Mouse (Mus musculus): Measurements from ENCODE around the gene Fscn1. TPM values are rescaled to one million over a fixed set of nuclear protein-coding genes. Genes with fewer than 3 reads are reported as not detected.
A peak's percentile ranks its signal among the peaks of the same experiment; 100 is the strongest.

Gene Fscn1
- polyA plus RNA-seq, 1 experiment from 2014 or later, result 42.0 TPM

DNA sequence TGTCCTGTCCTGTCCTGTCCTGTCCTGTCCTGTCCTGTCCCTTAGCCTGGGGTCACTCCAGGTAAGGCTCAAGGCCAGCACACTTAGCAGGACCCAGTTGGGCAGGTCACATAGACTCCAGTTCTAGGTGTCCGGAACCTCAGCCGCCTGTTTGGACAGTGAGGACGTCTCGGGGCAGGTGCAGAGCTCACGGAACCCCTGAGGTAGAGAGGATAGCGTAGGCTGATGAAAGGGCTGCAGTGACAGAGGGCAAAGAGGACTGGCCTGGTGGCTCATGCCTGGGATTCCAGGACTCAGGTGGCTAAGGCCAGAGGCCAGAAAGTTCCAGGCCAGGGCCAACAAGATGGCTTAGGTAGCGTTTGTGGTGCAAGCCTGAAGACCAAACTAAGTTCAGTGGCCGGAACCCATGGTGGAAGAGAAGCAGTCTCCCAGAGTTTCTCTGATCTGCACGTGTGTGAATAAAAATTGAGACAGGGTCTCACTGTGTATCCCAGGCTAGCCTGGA, 28.9 kb upstream of the Fscn1 start:
- Histone ChIP-seq H3K36me3 (ENCODE audit: control insufficient read depth, insufficient read depth, low read length) (no peaks in the 10 kb centered on the region), H3K27ac (replicated peaks) (no peak overlapping the region), H3K4me3 (ENCODE audit: low read depth, low read length) (no peak overlapping the region), H3K9ac (ENCODE audit: low read length) (no peak overlapping the region), H3K4me2 (replicated peaks; ENCODE audit: low read depth) (no peak overlapping the region; the same call in 1 of the 2 replicates), H3K4me1 (replicated peaks; ENCODE audit: control insufficient read depth, insufficient read depth) (peaks cover 3% of the 10 kb centered on the region; the same call in 1 of the 2 replicates), H3K9me3 (ENCODE audit: control insufficient read depth, low read length) (no peaks in the 10 kb centered on the region), H3K27me3 (ENCODE audit: control insufficient read depth, insufficient read depth, low read length) (no peaks in the 10 kb centered on the region)
- no peak for DNase-seq (ENCODE audit: low spot score)
- TF ChIP-seq CTCF (IDR thresholded peaks at IDR 0.05; ENCODE audit: low read depth) (no peak), EP300 (optimal IDR thresholded peaks at IDR 0.05) (no peak)
- no peak for ATAC-seq (ENCODE audit: low FRiP score, low TSS enrichment)
- WGBS, result 86% methylated on average over 9 of the region's 9 CpGs

DNA sequence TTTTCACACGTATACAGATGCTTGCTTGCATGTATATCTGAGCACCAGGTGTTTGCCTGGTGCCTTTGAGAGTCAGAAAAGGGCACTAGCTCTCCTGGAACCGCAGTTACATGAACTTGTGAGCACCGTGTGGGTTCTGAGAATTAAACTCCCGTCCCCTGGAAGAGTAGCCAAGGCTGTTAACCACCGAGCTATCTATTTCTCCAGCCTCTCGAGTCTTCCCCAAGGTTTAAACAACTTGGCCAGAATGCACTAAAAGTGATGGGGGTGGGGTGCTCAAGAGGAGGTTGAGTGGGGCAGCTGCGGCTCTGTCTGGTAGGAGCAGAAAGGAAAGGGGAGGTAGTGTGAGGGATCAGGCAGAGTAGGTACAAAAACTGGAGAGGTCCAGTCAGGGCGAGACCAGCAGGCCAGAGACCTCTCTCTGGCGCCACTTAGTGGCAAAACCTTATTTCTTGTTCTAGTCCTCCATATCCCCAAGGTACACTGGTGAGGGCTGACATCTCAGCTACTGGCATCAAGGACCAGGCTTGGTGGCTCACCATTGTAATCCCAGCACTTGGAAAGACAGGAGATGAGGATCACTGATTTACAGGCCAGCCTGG, 28.0 kb upstream of the Fscn1 start:
- Histone ChIP-seq H3K27me3 (ENCODE audit: control insufficient read depth, insufficient read depth, low read length) (no peaks in the 10 kb centered on the region), H3K36me3 (ENCODE audit: control insufficient read depth, insufficient read depth, low read length) (no peaks in the 10 kb centered on the region), H3K9ac (ENCODE audit: low read length) (peak overlapping the region; percentile 27; the same call in 1 of the 2 replicates), H3K4me1 (replicated peaks; ENCODE audit: control insufficient read depth, insufficient read depth) (no peaks in the 10 kb centered on the region), H3K4me3 (ENCODE audit: low read depth, low read length) (no peak overlapping the region), H3K9me3 (ENCODE audit: control insufficient read depth, low read length) (no peaks in the 10 kb centered on the region), H3K4me2 (replicated peaks; ENCODE audit: low read depth) (peak overlapping the region; percentile 17; the same call in 1 of the 2 replicates), H3K27ac (replicated peaks) (peak overlapping the region; percentile 20; the same call in 1 of the 2 replicates)
- ATAC-seq (ENCODE audit: low FRiP score, low TSS enrichment), result peak; percentile 76
- DNase-seq (ENCODE audit: low spot score), result peak; percentile 81
- WGBS, result 16% methylated on average over 9 of the region's 9 CpGs
- TF ChIP-seq CTCF (IDR thresholded peaks at IDR 0.05; ENCODE audit: low read depth) (peak; percentile 86), EP300 (optimal IDR thresholded peaks at IDR 0.05) (no peak)

DNA sequence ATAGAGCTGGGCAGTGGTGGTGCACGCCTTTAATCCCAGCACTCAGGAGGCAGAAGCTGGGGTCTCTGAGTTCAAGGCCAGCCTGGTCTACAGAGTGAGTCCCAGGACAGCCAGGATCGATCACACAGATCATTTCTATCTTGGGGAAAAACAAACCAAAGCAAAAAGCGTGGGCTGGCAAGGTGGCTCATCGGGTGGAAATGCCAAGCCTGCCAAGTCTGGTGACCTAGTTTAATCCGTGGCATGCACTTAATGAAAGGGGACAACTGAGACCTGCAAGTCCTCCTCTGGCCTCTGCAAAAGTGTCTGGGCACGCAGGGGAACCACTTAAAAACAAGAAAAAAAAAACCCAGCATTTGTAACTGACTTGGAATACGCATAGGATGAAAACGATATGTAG, 27.4 kb upstream of the Fscn1 start:
- H3K4me1 ChIP-seq (replicated peaks; ENCODE audit: control insufficient read depth, insufficient read depth), result no peaks in the 10 kb centered on the region
- TF ChIP-seq CTCF (IDR thresholded peaks at IDR 0.05; ENCODE audit: low read depth) (no peak), EP300 (optimal IDR thresholded peaks at IDR 0.05) (no peak)
- no peaks in the 10 kb centered on the region for H3K9me3 ChIP-seq (ENCODE audit: control insufficient read depth, low read length)
- peak overlapping the region; percentile 20; the same call in 1 of the 2 replicates for H3K27ac ChIP-seq (replicated peaks)
- no peaks in the 10 kb centered on the region for H3K36me3 ChIP-seq (ENCODE audit: control insufficient read depth, insufficient read depth, low read length)
- H3K27me3 ChIP-seq (ENCODE audit: control insufficient read depth, insufficient read depth, low read length), result no peaks in the 10 kb centered on the region
- no peak overlapping the region for H3K4me2 ChIP-seq (replicated peaks; ENCODE audit: low read depth)
- H3K4me3 ChIP-seq (ENCODE audit: low read depth, low read length), result no peak overlapping the region
- DNase-seq (ENCODE audit: low spot score), result no peak
- 66% methylated on average over 8 of the region's 8 CpGs for WGBS
- ATAC-seq (ENCODE audit: low FRiP score, low TSS enrichment), result no peak
- H3K9ac ChIP-seq (ENCODE audit: low read length), result no peak overlapping the region

DNA sequence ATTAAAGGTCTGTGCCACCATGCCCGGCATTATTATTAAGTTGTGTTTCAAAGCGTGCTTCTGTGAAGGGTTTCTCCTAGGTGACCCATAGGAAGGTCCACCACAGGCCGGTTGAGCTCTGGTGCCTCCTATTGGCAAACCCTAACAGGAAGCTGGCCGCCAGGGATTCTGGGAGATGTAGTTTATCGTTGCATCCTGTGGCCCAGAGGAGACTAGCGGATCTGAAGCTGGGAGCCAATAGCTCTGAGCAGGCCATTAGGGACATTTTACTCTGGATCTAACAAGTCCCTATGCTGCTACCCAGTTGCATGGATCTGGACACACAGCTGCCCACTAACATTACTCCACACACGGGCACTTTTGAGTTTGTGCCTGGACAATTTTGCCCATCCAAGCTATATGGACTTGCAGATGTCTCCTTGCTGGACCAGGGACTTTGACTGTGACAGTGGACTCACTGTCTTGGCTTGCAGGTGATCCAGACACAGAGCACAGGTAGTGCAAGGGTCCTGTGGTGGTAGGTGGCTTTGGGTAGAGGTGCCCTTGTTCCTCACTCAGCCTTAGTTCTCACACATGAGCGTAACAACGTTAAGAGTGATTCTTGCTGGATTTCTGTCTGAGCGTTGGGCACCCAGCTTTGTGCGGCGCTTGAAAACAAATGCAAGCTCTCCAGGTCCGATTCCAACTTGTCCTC, 24.4 kb upstream of the Fscn1 start:
- Histone ChIP-seq H3K9ac (ENCODE audit: low read length) (peak overlapping the region; percentile 35; the same call in 1 of the 2 replicates), H3K4me3 (ENCODE audit: low read depth, low read length) (no peak overlapping the region), H3K27me3 (ENCODE audit: control insufficient read depth, insufficient read depth, low read length) (no peaks in the 10 kb centered on the region), H3K9me3 (ENCODE audit: control insufficient read depth, low read length) (no peaks in the 10 kb centered on the region), H3K4me1 (replicated peaks; ENCODE audit: control insufficient read depth, insufficient read depth) (no peaks in the 10 kb centered on the region), H3K27ac (replicated peaks) (peak overlapping the region; percentile 41; the same call in 1 of the 2 replicates), H3K36me3 (ENCODE audit: control insufficient read depth, insufficient read depth, low read length) (no peaks in the 10 kb centered on the region), H3K4me2 (replicated peaks; ENCODE audit: low read depth) (peak overlapping the region; percentile 46)
- DNase-seq (ENCODE audit: low spot score), result peak; percentile 75
- peak; percentile 70 for ATAC-seq (ENCODE audit: low FRiP score, low TSS enrichment)
- TF ChIP-seq EP300 (optimal IDR thresholded peaks at IDR 0.05), result no peak
- peak; percentile 70 for TF ChIP-seq CTCF (IDR thresholded peaks at IDR 0.05; ENCODE audit: low read depth)
- 26% methylated on average over 13 of the region's 13 CpGs for WGBS

DNA sequence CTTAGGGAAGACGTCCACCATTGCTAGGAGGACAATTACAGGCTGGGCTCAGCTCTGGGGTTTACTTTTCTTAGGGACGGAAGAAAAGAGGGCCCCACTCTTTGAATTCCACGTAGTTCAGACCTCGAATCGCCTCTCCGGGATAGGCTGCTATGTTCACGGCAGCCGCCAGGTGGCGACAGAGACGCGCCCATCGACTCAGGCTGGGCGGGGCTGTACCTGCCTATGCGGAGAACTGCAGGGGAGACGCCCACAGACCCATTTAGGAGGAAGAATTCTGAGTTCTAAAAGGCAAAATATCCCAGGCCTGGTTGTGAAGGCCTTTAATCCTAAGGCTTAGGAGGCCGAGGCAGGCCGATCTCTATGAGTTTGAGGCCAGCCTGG, 23.8 kb upstream of the Fscn1 start:
- no peaks in the 10 kb centered on the region for H3K4me1 ChIP-seq (replicated peaks; ENCODE audit: control insufficient read depth, insufficient read depth)
- WGBS, result 6% methylated on average over 17 of the region's 17 CpGs
- peak; percentile 99 for TF ChIP-seq CTCF (IDR thresholded peaks at IDR 0.05; ENCODE audit: low read depth)
- TF ChIP-seq EP300 (optimal IDR thresholded peaks at IDR 0.05), result no peak
- ATAC-seq (ENCODE audit: low FRiP score, low TSS enrichment) (peak; percentile 31; the same call in 1 of the 2 replicates), DNase-seq (ENCODE audit: low spot score) (peak; percentile 87)
- H3K4me3 ChIP-seq (ENCODE audit: low read depth, low read length), result no peak overlapping the region
- peak overlapping the region; percentile 46 for H3K4me2 ChIP-seq (replicated peaks; ENCODE audit: low read depth)
- H3K36me3 ChIP-seq (ENCODE audit: control insufficient read depth, insufficient read depth, low read length), result no peaks in the 10 kb centered on the region
- peak overlapping the region; percentile 35; the same call in 1 of the 2 replicates for H3K9ac ChIP-seq (ENCODE audit: low read length)
- no peaks in the 10 kb centered on the region for H3K9me3 ChIP-seq (ENCODE audit: control insufficient read depth, low read length)
- H3K27me3 ChIP-seq (ENCODE audit: control insufficient read depth, insufficient read depth, low read length), result no peaks in the 10 kb centered on the region
- H3K27ac ChIP-seq (replicated peaks), result peak overlapping the region; percentile 41; the same call in 1 of the 2 replicates

Measured in stomach, postnatal 0 days (tissue).